Mouse (Mus musculus) CD4-positive, CD25-positive, alpha-beta regulatory T cell, adult 4 months (primary cell): ENCODE measurements around the gene Afmid. TPM values are rescaled to one million over a fixed set of nuclear protein-coding genes. Genes with fewer than 3 reads are reported as not detected.

Experiments
- ATAC-seq: one replicate; pipeline ENCODE4 v1.8.0; 2017
- polyA plus RNA-seq, 2 experiments: library from polyadenylated mRNA; unstranded; fragments of 100-300 nt; shearing (Covaris generic); gene quantifications; one replicate each; pipeline ENCODE4 v1.2.1; 2017

Afmid gene
- polyA plus RNA-seq, 2 experiments from 2014 or later = 24.8 to 42.0 TPM

GRCm38 (mm10) chr11:117854241-117854640 is 28.5 kb downstream of the Afmid start:
- no peak for ATAC-seq

DNA sequence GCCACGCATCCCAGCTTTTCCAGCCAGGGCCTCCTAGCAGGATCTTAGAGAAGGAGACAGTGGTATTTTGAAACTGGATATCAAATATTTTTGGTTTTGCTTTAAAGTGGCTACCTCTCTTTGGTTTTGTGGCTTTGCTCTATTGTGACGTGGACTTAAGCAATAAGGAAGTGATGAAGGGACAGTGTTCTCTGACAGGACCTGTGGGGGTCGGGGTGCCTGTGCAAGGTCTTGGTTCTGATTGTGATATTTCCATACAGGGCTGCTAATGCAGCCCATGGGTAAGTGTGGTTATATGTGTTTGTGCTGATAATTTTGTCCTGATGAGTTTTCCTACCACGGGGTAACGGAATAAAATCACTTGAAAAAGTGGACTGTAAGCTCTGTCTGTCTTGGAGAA is 29.6 kb downstream of the Afmid start:
- no peak for ATAC-seq

- ATAC-seq = no peak
Measured at GRCm38 (mm10) chr11:117855975-117856374, 30.3 kb downstream of the Afmid start.

DNA sequence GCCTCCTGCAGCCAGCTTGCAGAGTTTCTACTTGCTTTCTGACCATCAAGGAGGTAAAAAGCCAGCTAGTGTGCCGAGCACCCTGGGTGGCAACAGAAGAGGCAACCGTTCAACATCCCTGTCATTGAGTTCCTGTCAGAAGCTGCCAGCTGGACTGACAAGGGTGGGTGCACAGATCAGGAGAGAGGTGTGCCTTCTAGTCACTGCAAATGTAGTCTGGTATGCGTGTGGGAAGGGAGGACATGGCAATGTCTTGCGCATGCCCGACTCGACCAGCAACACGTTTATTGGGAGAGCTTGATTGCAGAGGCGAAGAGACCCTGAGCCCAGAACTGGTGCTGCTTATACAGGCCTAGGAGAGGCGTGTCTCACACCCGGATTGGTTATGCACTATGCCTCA is 31.7 kb downstream of the Afmid start:
- ATAC-seq = no peak

DNA sequence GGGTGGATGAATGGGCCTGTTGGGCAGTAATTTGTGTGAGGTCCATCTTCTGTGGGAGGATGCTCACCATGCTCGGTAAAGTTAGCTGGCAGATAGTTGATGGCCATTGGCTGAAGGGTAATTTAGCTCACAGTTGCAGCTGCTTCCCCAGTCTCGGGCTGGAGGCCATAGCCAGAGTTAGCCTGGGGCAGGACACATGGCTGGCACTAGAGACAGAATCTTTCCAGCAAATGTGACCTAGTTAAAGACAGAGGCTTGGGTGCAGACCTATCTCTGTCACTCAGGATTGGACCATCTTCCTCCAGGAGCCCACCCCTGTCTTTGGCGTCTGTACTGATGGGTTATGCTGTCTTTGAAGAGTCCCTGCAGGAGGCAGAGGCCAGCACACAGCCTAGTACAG is 32.7 kb downstream of the Afmid start:
- ATAC-seq = no peak

- ATAC-seq = no peak
Measured at GRCm38 (mm10) chr11:117860601-117861000, 34.9 kb downstream of the Afmid start, which contains the start of gene Tmem235. TSS of gene Tmem235 (plus strand) at chr11:117860752.

GRCm38 (mm10) chr11:117863174-117863856 is 37.6 kb downstream of the Afmid start:
- ATAC-seq = no peak

- ATAC-seq = no peak
Measured at GRCm38 (mm10) chr11:117864805-117865204, 39.1 kb downstream of the Afmid start.

DNA sequence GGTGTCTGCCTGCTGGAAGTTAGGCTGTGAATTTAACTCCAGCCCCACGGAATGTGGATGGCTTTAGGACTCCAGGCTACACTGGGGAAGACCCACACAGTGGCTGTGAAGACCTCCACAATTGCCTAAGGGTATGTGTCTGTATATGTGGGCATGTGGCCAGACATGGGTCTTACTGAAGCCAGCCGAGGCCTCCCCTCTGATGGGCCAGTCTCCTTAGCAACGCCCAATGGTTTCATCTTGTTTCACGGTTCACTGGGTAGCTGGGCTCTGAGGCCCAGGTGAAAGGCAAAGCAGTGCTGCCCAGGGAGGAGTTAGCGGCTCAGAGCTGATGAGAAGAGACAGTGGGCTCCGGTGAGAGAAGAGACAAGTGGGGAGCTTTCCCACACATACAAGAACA is 40.3 kb downstream of the Afmid start:
- ATAC-seq = no peak

- peak; percentile 36 for ATAC-seq
Measured at GRCm38 (mm10) chr11:117870688-117871365, 45.1 kb downstream of the Afmid start.

DNA sequence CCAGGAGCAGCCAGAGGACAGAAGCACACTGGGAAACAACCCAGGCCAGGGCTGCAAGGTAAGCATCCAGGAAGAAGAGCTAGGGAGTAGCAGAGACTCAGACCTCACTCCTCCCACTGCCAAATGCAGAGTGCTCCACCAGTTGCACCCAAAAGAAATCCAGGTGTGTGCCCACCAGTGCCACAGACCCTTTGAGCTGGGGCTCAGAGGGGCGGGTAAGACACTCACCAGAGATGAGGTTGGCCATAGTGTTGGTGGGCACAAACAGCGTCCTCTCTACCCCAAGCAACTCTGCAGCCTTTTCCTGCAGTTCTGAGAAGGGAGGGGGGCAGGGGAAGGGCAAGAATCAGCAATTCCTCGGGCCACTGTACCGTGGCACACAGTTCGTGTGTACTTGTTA is 45.7 kb downstream of the Afmid start:
- ATAC-seq = no peak

GRCm38 (mm10) chr11:117871911-117872584 is 46.3 kb downstream of the Afmid start:
- ATAC-seq = peak; percentile 76

- ATAC-seq = no peak
Measured at GRCm38 (mm10) chr11:117872861-117873608, 47.3 kb downstream of the Afmid start, which contains the start of gene Tha1. TSS of gene Tha1 (minus strand) at chr11:117873481.

DNA sequence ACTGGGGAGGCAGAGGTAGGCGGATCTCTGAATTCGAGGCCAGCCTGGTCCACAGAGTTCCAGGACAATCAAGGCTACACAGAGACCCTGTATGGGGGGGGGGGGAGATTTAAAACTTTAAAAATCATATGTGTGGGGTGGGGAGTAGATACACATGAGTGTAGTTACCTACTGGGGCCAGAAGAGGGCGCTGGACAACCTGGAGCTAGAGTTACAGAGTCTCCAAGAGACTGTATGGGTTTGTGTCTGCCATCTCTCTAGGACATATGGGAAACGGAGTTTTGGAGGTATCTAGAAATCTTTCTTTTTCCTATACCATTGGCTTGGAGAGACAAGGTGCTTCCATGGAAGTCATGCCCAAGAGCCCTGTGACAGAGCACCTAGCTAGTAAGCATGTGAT is 48.7 kb downstream of the Afmid start:
- ATAC-seq = no peak

DNA sequence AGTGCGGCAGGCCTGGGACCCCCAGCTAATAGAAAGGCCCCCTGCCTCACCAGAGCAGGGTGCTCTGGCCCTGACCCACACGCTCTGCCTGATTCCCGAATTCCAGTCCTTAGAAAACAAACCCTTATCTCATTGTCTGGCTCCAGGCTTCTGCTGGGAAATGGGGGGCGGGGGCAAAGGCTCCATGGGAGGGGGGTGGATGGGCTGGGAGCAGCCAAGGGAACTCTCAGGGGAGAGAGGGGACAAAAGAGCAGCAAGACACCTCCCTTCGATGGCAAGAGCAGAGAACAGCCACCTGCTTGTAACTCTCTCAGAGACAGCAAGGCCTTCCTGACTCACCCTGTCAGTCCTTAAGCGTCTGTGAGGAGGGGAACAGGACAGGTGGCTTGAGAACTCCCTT is 50.0 kb downstream of the Afmid start:
- ATAC-seq = no peak

DNA sequence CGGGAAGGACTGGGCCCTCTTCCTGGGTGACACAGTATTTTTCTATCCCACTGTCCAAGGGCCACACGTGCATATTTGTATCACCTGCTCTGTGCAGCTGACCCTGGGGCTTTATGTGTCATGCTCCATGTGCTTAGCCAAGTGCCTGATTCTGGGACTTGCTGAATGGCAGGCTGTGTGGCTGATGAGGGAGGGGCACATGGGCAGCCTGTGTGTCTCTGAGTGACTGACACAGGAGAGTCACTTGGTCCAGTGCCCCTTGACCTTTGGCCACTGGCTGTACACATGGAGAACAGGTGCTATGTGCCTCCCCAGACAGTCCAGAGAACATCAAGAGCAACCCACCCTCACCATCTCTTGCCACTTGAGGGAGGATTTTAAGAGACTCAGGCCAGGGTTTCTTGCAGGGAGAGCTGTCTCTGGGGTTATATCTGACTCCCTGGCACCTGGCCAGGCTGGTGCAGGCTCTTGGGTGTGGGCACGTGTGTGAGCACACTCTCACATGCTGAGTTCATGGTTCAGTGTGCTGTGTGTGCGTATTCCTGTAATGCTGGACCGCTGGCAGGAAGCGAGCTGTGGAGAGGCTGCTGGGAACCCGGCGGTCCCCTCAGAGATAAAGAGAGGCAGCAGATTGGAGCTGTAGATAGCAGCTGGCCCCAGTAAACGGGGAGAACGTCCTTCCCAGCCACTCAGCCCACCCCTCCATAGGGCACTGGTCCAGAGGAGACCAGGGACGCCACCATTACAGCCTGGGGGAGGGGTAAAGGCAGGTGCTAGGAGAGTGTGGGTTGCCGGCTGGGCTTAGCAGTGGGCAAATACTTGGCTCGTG is 52.4 kb downstream of the Afmid start:
- peak; percentile 92 for ATAC-seq

DNA sequence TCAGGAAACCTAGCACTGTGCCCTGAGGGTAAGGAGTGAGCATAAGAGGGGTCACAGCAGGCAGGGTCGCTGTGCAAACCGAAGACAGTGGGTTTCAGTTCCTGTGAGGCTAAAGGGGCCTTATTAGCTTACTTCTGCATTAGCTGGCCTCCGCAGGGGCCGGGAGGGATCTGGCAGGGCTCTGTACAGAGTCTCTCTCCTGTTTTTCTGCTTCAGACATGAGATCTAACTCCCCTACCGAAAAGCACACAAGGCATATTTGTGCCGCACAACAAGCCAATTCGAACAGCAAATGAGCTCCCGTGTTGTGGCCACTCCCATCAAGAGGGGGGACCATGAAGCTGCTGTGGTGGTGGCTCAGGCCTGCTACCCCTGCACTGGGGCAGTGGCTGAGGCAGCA is 53.2 kb downstream of the Afmid start:
- ATAC-seq = no peak

DNA sequence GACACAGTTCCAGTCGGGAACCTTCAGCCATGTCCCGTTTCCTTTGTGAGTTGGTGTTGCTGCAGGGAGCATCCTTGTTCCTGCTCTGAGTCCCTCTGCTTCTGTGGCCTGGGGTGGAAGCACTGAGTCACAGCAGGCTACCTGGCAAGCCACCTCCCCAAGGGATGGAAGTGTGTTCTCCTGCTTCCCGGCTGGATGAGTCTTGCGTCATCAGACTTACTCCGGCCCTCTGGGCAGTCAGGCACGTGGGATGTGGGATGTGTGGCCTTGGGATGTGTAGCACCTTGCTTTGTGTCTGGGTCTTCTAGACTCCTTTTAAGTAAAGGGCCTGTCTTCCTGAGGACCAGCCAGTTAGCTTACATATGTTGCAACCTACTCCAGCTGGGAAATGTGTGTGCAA is 54.0 kb downstream of the Afmid start:
- ATAC-seq = no peak

GRCm38 (mm10) chr11:117880336-117880976 is 54.7 kb downstream of the Afmid start:
- ATAC-seq = no peak

DNA sequence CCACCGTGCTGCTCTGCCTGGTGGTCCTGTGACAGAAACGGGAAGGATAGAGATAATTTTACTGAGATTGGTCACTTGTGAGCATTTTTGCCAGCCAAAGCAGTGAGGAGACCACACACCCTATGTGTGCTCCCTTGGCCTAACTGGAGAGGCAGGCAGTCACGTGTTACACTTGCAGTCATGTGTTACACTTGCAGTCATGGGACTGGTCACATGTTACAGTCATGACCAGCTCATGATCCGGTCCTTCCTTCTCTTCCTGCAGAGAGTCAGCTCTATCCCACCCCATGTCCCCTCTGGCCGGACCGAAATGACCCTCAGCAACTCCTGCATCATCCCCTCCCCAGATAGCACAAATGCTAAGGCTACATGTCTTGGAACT is 55.2 kb downstream of the Afmid start:
- ATAC-seq = no peak

DNA sequence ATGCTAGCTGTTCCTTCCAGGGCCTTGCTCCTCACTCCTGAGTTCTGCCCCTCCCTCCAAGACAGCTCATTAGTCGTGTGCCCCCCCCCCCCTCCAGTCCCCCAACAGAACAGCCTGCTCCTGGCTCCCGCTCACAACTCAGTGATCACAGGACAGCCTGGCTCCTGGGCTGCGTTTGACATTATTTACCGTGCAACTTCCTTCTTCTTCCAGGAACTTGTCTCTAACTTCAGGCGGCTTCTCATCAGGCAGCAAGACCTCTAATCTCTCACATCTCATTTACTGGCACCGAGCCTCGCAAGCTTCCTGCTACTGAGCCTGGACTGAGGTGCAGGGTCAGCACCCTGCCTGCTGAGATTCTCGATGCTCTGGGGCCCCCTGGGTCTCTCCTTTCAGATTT is 56.1 kb downstream of the Afmid start:
- ATAC-seq = peak; percentile 28

DNA sequence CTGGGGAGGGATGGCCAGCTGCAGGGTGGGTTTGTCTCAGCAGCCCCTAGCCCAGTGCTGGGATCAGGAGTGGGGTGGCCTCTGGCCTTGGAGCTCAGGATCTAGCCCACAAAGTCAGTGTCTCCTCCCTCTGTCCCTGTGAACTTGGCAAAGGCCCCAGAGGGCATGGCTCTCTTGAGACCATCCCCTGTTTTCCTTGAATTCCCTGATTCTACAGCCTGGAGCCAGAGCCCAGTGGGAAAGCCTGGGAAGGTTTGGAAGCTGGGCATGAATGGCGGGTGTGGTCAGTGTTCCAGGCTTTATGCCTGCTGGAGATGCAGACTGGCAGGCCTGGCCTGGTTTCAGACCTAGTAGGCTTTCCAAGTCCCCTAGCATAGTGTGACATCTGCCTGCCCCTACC is 56.5 kb downstream of the Afmid start:
- ATAC-seq = no peak
